Mouse (Mus musculus) liver, embryonic 14.5 days (tissue): ENCODE measurements around the gene Olfm3. TPM values are rescaled to one million over a fixed set of nuclear protein-coding genes. Genes with fewer than 3 reads are reported as not detected.

Experiments
- ATAC-seq: fragments of 200-750 bp; cut with Nextera tagmentation; 2 replicates; pipeline ENCODE4 v1.8.0; 2017; ENCODE audit warnings: moderate number of reproducible peaks, mild to moderate bottlenecking, moderate library complexity; ENCODE audit not compliant: insufficient read depth
- DNase-seq, 3 experiments: peaks; one replicate each; pipeline ENCODE4 v3.0.0-alpha.2; 2012 to 2013; ENCODE audit warnings: low read depth in 3 of 3, low spot score in 3 of 3
- H3K27ac ChIP-seq: fragments of 300-500 bp; sonication (generic); 2 replicates; pipeline ENCODE4 v1.5.1; 2014; ENCODE audit warnings: moderate library complexity, mild to moderate bottlenecking, control low read depth, inconsistent platforms
- H3K27me3 ChIP-seq: fragments of 300-500 bp; sonication (generic); 2 replicates; pipeline ENCODE4 v1.6.1; 2014; ENCODE audit warnings: mild to moderate bottlenecking, low read length, moderate library complexity; ENCODE audit not compliant: control insufficient read depth, insufficient read depth
- H3K36me3 ChIP-seq: fragments of 300-500 bp; sonication (generic); replicated peaks from 2 replicates; pipeline ENCODE4 v1.6.1; 2014; ENCODE audit warnings: low read depth; ENCODE audit not compliant: control insufficient read depth, insufficient read depth
- H3K4me1 ChIP-seq, 2 experiments: fragments of 200-500 bp in 1 of 2; fragments of 300-500 bp in 1 of 2; sonication (generic) in 1 of 2; replicated peaks; 2 replicates each; pipeline ENCODE4 v1.6.1; 2012 to 2014; ENCODE audit warnings: antibody characterized with exemption in 1 of 2, inconsistent platforms in 1 of 2, low read length in 1 of 2; ENCODE audit not compliant: control insufficient read depth in 2 of 2, insufficient read depth in 2 of 2
- H3K4me2 ChIP-seq: fragments of 300-500 bp; sonication (generic); 2 replicates; pipeline ENCODE4 v1.6.1; 2014; ENCODE audit warnings: low read depth, mild to moderate bottlenecking, control low read depth, moderate library complexity
- H3K4me3 ChIP-seq, 2 experiments: fragments of 200-500 bp in 1 of 2; fragments of 300-500 bp in 1 of 2; sonication (generic) in 1 of 2; 2 replicates each; pipeline ENCODE4 v1.5.1; 2012 to 2014; ENCODE audit warnings: low read depth in 2 of 2, low read length in 2 of 2, mild to moderate bottlenecking in 2 of 2, control low read depth in 1 of 2, inconsistent platforms in 1 of 2, moderate library complexity in 1 of 2; ENCODE audit not compliant: insufficient read depth in 1 of 2
- H3K9ac ChIP-seq: fragments of 300-500 bp; sonication (generic); replicated peaks from 2 replicates; pipeline ENCODE4 v1.6.1; 2014; ENCODE audit warnings: mild to moderate bottlenecking, control low read depth, moderate library complexity
- H3K9me3 ChIP-seq: fragments of 300-500 bp; sonication (generic); 2 replicates; pipeline ENCODE4 v1.6.1; 2016; ENCODE audit warnings: low read length, mixed read lengths; ENCODE audit not compliant: control insufficient read depth
- CTCF ChIP-seq: IDR thresholded peaks from 2 replicates; pipeline ENCODE4 v1.5.1; 2016; ENCODE audit warnings: antibody characterized with exemption, low read depth, control low read depth
- EP300 ChIP-seq: IDR thresholded peaks from 2 replicates; pipeline ENCODE4 v1.6.1; 2016; ENCODE audit warnings: antibody characterized with exemption, low read depth
- WGBS: fragments of 180-500 bp; shearing (Covaris S2); extraction: QIAGEN DNeasy Blood & Tissue Kit; methylation state at CpG from one replicate; pipeline ENCODE4 v1.1.7; 2014; ENCODE audit not compliant: insufficient replicate concordance; 5-methylcytosine and 5-hydroxymethylcytosine counted together
- polyA plus RNA-seq, 2 experiments: library from polyadenylated mRNA; depleted of rRNA in 1 of 2; stranded (reverse) in 1 of 2; unstranded in 1 of 2; fragments of >200 nt; fragmentation: Nextera tagmentation in 1 of 2; extraction: Ambion mirVana in 1 of 2; gene quantifications; 2 replicates each; pipeline versions ENCODE4 v1.2.1 to v1.2.3; 2012 to 2014

Gene Olfm3
- polyA plus RNA-seq, 2 experiments, result not detected

- no peak for DNase-seq
- TF ChIP-seq EP300, result no peak
- TF ChIP-seq CTCF, result no peak
- 46% methylated on average over 2 of the region's 2 CpGs for WGBS
- H3K4me3 ChIP-seq, result no peak overlapping the region
- no peaks in the 10 kb centered on the region for H3K36me3 ChIP-seq
- H3K27ac ChIP-seq, result no peak overlapping the region
- no peak overlapping the region for H3K9ac ChIP-seq
- H3K27me3 ChIP-seq, result no peaks in the 10 kb centered on the region
- ATAC-seq, result no peak
- no peak overlapping the region for H3K4me2 ChIP-seq
- no peaks in the 10 kb centered on the region for H3K9me3 ChIP-seq
- H3K4me1 ChIP-seq, result no peaks in the 10 kb centered on the region
Observed at GRCm38 (mm10) chr3:115090670-115091069, 186.8 kb downstream of the Olfm3 start.

GRCm38 (mm10) chr3:115095496-115095895 is 191.6 kb downstream of the Olfm3 start:
- Histone ChIP-seq H3K36me3 (no peaks in the 10 kb centered on the region), H3K27ac (no peak overlapping the region), H3K27me3 (no peaks in the 10 kb centered on the region), H3K4me3 (no peak overlapping the region), H3K4me1 (no peaks in the 10 kb centered on the region), H3K9ac (no peak overlapping the region), H3K9me3 (no peaks in the 10 kb centered on the region), H3K4me2 (no peak overlapping the region)
- ATAC-seq (no peak), DNase-seq (no peak)
- TF ChIP-seq CTCF (no peak), EP300 (no peak)
- WGBS, result 46% methylated on average over 3 of the region's 3 CpGs

GRCm38 (mm10) chr3:115099590-115099989 is 195.7 kb downstream of the Olfm3 start:
- H3K4me3 ChIP-seq, result no peak overlapping the region
- H3K9me3 ChIP-seq, result no peaks in the 10 kb centered on the region
- H3K4me1 ChIP-seq, result no peaks in the 10 kb centered on the region
- DNase-seq (no peak), ATAC-seq (no peak)
- no peaks in the 10 kb centered on the region for H3K36me3 ChIP-seq
- H3K9ac ChIP-seq, result no peak overlapping the region
- H3K4me2 ChIP-seq, result no peak overlapping the region
- no peaks in the 10 kb centered on the region for H3K27me3 ChIP-seq
- 71% methylated on average over 1 of the region's 1 CpGs for WGBS
- no peak overlapping the region for H3K27ac ChIP-seq
- TF ChIP-seq EP300 (no peak), CTCF (no peak)

- Histone ChIP-seq H3K4me3 (no peak overlapping the region), H3K9ac (no peak overlapping the region), H3K4me2 (no peak overlapping the region), H3K27ac (no peak overlapping the region), H3K9me3 (no peaks in the 10 kb centered on the region), H3K27me3 (no peaks in the 10 kb centered on the region), H3K36me3 (no peaks in the 10 kb centered on the region), H3K4me1 (no peaks in the 10 kb centered on the region)
- WGBS, result 68% methylated on average over 2 of the region's 2 CpGs
- ATAC-seq (no peak), DNase-seq (no peak)
- TF ChIP-seq CTCF (no peak), EP300 (no peak)
Observed at GRCm38 (mm10) chr3:115104155-115104801, 200.4 kb downstream of the Olfm3 start.

- Histone ChIP-seq H3K27me3 (no peaks in the 10 kb centered on the region), H3K4me3 (no peak overlapping the region), H3K9me3 (no peaks in the 10 kb centered on the region), H3K27ac (no peak overlapping the region), H3K4me2 (no peak overlapping the region), H3K4me1 (no peaks in the 10 kb centered on the region), H3K9ac (no peak overlapping the region), H3K36me3 (no peaks in the 10 kb centered on the region)
- TF ChIP-seq EP300 (no peak), CTCF (no peak)
- WGBS, result 38% methylated on average over 8 of the region's 8 CpGs
- DNase-seq (no peak), ATAC-seq (no peak)
Observed at GRCm38 (mm10) chr3:115104802-115105493, 201.1 kb downstream of the Olfm3 start.
